Mouse (Mus musculus) ovary, adult 18-20 months (tissue): ENCODE data around the gene Rsph1.

Experiments used
- DNase-seq: peaks from one replicate; pipeline ENCODE4 v3.0.0; 2022; ENCODE audit warnings: low spot score, mixed read lengths

Rsph1 gene

GRCm38 (mm10) chr17:31207771-31208334 lies 69.3 kb downstream of the Rsph1 start, which contains the start of gene Ubash3a:
Ubash3a (plus strand) TSS chr17:31207873.
- peak; percentile 40 for DNase-seq
